Mouse (Mus musculus) ES-Bruce4 (cell line): Measurements from ENCODE around the gene Trim45.

ENCODE experiments used
- CTCF ChIP-seq: IDR thresholded peaks from one replicate; pipeline ENCODE4 v1.8.1; 2011; ENCODE audit warnings: low read depth, low read length
- EP300 ChIP-seq: IDR thresholded peaks from 2 replicates; pipeline ENCODE4 v1.6.1; 2011; ENCODE audit warnings: low read depth, low read length; ENCODE audit not compliant: insufficient read depth
- POLR2A ChIP-seq: IDR thresholded peaks from one replicate; pipeline ENCODE4 v1.8.1; 2011; ENCODE audit warnings: low read length; ENCODE audit not compliant: insufficient read depth

- TF ChIP-seq POLR2A (no peak), CTCF (no peak), EP300 (no peak)
Observed at GRCm38 (mm10) chr3:100908594-100908993, 13.4 kb upstream of the Trim45 start.
